Mouse (Mus musculus): ENCODE results near the gene Nr1i2. TPM values are rescaled to one million over a fixed set of nuclear protein-coding genes. Genes with fewer than 3 reads are reported as not detected.
"Not testable (repeated sequence)": the region's sequence is repeated elsewhere in the genome, so short reads cannot be mapped to it uniquely, and the experiment has no call there.

Nr1i2 gene
- total RNA-seq, 1 experiment from 2014 or later: not detected

DNA sequence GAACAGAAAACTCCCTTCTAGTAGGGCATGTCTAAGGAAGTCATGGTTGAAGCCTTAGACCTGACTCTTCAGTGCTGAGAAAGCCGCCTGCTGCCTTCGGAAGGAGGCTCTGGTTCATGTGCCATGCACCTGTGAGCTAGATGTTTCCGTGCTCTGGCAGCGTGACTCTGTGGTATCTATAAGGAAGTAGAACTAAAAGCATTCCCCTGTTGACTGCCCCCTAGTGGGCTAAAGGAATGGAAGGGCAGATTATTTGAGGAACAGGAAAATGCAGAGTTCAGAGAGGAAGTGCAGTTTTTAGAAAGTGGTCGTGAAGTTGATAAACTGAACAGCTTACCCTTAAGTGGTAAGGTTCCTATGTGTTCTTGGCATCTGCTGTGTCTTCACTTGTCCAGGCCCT, 54.9 kb downstream of the Nr1i2 start:
- ATAC-seq (replicated peaks; ENCODE audit: low read depth, poor library complexity, severe bottlenecking): peak; percentile 94

- ATAC-seq (replicated peaks; ENCODE audit: low read depth, poor library complexity, severe bottlenecking): no peak
These were observed 57.6 kb downstream of the Nr1i2 start for GRCm38 (mm10) chr16:38236936-38237585.

DNA sequence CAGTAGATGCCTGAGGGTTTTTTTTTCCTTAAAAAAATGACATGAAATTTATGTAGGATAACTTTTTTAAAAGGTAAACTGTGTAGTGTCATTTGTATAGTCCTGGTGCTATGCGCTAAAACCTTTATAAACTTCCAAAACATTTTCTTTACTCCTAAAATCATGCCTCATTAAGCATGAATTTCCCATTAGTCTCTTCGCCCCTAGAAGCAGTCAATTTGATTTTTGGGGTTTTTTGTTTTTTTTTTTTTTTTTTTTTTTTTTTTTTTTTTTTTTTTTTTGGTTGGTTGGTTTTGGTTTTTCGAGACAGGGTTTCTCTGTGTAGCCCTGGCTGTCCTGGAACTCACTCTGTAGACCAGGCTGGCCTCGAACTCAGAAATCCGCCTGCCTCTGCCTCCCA, 72.1 kb downstream of the Nr1i2 start:
- ATAC-seq (replicated peaks; ENCODE audit: low read depth, poor library complexity, severe bottlenecking): not testable (repeated sequence)

DNA sequence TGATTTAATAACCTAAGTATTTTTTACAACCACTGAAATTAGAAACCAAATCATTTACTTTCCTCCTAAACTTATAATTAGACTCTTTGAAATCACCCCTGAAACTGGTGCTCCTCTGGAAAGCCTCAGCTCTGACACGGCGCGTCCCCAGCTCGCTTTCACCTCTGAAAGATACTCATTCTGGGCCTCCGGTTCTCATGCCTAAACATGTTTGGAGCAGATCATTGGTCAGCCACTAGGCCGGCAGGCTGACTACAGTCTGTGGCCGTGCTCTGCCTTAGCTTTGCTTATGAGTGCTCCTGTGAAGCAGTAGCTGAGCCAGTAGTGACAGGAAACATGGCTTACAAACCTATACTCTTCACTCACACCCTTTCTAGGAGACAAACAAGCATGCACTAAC, 89.4 kb downstream of the Nr1i2 start:
- ATAC-seq (replicated peaks; ENCODE audit: low read depth, poor library complexity, severe bottlenecking): no peak

Other genes with a start within 250 kb of the Nr1i2 start
- gene Gsk3b, start 205.8 kb downstream of the Nr1i2 start, total RNA-seq (2017): 44.9 and 50.9 TPM in 2 replicates
- gene Maats1, start 47.3 kb upstream of the Nr1i2 start, total RNA-seq (2017): not detected in 2 replicates
- 270 and 347 TPM in 2 replicates for gene Cox17, start 52.2 kb upstream of the Nr1i2 start, total RNA-seq (2017)
- not detected in 2 replicates for gene Gm21987, start 52.2 kb upstream of the Nr1i2 start, total RNA-seq (2017)
- 0.09 TPM in 1 of 2 replicates, not detected in the other for gene Popdc2, start 67.4 kb upstream of the Nr1i2 start, total RNA-seq (2017)
- not detected in 2 replicates for gene Pla1a, start 138.3 kb upstream of the Nr1i2 start, total RNA-seq (2017)
- 13.7 and 17.3 TPM in 2 replicates for gene Adprh, start 157.9 kb upstream of the Nr1i2 start, total RNA-seq (2017)
- 0.27 TPM in 1 of 2 replicates, not detected in the other for gene Cd80, start 160.7 kb upstream of the Nr1i2 start, total RNA-seq (2017)
- gene Timmdc1, start 227.8 kb upstream of the Nr1i2 start, total RNA-seq (2017): 42.0 and 63.9 TPM in 2 replicates